Mouse (Mus musculus): ENCODE measurements at regions not wholly inside any gene's neighbourhood (a gene's known extent, or its start where the extent isn't known, plus 50 kb on each side); places are given as distances from the start of the nearest gene placed in this dataset.

DNA sequence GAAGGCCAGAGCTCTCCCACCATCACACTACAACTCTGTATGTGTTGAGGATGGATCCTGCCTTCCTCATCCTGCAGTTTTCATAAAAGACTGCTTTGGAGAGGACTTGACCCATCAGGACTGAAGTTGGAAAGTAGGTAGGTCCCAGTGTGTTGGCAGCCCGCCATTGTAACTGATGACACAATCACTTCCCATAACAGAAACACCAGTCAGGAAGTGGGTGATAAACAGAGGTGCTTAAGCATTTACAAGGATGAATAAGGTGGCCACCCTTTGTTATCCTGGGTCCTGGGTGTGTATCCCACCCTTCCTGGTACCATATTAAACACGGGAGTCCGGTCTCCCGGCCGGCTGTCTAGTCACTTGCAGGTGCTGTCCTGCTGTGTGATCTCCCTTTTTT lies 118.3 kb downstream of the Snx10 start:
- H3K27me3 ChIP-seq = no peaks in the 10 kb centered on the region
- no peak overlapping the region for H3K27ac ChIP-seq
- H3K4me1 ChIP-seq = no peaks in the 10 kb centered on the region
- no peak overlapping the region for H3K9ac ChIP-seq
- no peak overlapping the region for H3K4me3 ChIP-seq
- 88% methylated on average over 5 of the region's 5 CpGs for WGBS
- no peaks in the 10 kb centered on the region for H3K9me3 ChIP-seq
- ATAC-seq (ENCODE audit: insufficient number of reproducible peaks, insufficient read depth, low FRiP score, low TSS enrichment, low read depth) = no peak
- no peaks in the 10 kb centered on the region for H3K36me3 ChIP-seq
- no peak overlapping the region for H3K4me2 ChIP-seq

DNA sequence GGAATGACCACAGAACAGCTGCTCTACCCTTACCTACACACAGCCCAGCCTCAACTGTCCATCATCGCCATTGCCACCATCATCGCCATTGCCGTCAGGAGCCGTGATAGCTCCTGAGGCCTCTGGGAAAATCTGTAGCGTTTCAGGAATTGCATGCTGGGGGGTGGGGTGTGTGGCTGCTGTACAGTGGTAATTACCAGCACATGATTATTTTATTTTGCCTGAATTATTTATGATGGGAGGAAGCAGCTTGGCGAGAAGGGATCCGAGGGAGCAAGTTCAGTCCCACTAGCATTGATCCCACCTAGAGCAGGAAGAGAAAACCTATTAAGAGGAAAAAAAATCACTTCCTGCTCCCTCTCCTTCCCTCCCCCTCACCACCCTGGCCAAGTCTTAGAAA lies 125.1 kb downstream of the Snx10 start:
- Histone ChIP-seq H3K4me2 (no peak overlapping the region), H3K27me3 (no peaks in the 10 kb centered on the region), H3K9ac (no peak overlapping the region), H3K27ac (no peak overlapping the region), H3K4me1 (no peaks in the 10 kb centered on the region), H3K4me3 (no peak overlapping the region), H3K9me3 (no peaks in the 10 kb centered on the region), H3K36me3 (no peaks in the 10 kb centered on the region)
- 79% methylated on average over 7 of the region's 7 CpGs for WGBS
- no peak for ATAC-seq (ENCODE audit: insufficient number of reproducible peaks, insufficient read depth, low FRiP score, low TSS enrichment, low read depth)

DNA sequence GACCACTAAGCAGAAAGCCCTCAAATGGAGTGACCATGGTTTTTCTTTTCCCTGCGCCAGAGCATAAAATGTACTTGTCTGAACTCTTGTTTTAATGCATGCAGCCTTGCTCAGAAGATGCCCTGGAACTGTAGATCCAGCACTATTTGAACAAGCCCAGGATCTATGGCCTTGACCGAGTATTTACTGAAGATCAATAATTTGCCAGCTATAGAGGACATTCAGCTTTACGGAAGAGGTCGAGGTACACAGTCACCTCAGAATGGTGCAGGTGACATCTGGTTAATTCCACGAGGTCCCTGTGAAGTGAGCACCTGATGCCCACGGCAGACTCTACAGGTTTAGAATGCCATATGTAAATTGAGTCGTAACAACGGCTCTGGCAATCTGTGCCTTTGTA lies 130.1 kb downstream of the Snx10 start:
- H3K9me3 ChIP-seq = peaks cover 4% of the 10 kb centered on the region; the same call in 1 of the 2 replicates
- no peaks in the 10 kb centered on the region for H3K36me3 ChIP-seq
- no peak overlapping the region for H3K4me2 ChIP-seq
- H3K4me1 ChIP-seq = 0 out of 2 replicates have a peak, but pooled peaks cover 3% of the 10 kb centered on the region
- H3K4me3 ChIP-seq = no peak overlapping the region
- H3K27me3 ChIP-seq = no peaks in the 10 kb centered on the region
- no peak for ATAC-seq (ENCODE audit: insufficient number of reproducible peaks, insufficient read depth, low FRiP score, low TSS enrichment, low read depth)
- WGBS = 87% methylated on average over 8 of the region's 8 CpGs
- H3K27ac ChIP-seq = no peak overlapping the region
- H3K9ac ChIP-seq = no peak overlapping the region

GRCm38 (mm10) chr6:51654991-51655390 lies 131.3 kb downstream of the Snx10 start:
- Histone ChIP-seq H3K4me3 (no peak overlapping the region), H3K36me3 (no peaks in the 10 kb centered on the region), H3K27me3 (no peaks in the 10 kb centered on the region), H3K9ac (no peak overlapping the region), H3K27ac (no peak overlapping the region), H3K9me3 (peaks cover 4% of the 10 kb centered on the region; the same call in 1 of the 2 replicates), H3K4me2 (no peak overlapping the region), H3K4me1 (0 out of 2 replicates have a peak, but pooled peaks cover 3% of the 10 kb centered on the region)
- no peak for ATAC-seq (ENCODE audit: insufficient number of reproducible peaks, insufficient read depth, low FRiP score, low TSS enrichment, low read depth)
- 90% methylated on average over 4 of the region's 4 CpGs for WGBS

DNA sequence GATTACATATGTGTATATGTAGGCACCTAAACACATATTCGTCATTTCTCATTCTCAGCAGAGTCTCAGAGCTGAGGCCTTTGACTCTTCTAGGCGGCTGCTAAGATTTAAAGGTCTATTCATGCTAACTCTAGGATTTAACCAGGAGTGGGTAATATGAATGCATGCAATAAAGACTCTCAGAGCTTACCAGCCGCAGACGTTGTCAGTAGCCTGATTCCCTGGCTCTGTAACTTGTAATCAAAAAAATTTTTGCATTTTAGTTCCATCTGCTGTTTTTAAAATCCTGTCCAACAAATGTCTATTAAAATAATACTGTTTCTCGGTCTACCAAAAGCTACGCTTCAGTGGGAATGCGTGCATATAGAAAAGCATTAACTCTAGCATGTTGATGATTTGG lies 132.4 kb downstream of the Snx10 start:
- 0 out of 2 replicates have a peak, but pooled peaks cover 3% of the 10 kb centered on the region for H3K4me1 ChIP-seq

DNA sequence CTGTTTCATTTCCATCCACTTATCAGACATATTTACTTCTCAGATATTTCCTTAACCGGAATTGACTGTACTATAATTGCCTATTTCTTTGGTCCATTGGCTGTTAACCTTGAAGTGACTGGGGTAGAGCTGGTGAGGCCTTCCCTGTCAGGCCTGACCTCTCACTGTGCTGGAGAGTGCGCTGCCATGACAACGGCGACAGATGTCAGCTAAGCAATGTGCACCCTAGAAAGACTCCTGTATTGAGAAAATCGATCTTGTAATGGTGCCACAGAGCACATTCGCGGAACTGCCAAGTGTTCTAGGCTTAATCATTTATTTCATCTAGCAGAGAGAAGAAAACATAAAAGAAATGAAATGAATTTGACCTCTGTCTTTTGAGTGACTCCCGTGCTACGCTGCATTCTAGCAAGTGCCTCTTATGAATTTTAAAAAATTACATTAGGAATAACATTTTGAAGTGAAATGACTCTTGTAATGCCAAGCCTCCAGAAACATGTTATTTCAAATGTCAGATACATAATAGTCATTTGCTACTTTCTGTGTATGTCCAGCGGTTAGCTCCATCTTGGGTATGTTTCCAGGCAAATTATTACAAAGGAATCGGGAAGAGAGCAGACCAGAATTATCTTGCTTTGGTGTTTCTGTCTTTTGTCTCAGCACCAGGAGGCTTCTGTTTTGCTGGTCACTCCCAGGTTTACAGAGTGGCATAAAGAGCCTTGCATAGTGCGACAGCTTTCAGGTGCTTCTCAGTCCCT lies 133.4 kb downstream of the Snx10 start:
- ATAC-seq (ENCODE audit: insufficient number of reproducible peaks, insufficient read depth, low FRiP score, low TSS enrichment, low read depth) = no peak
- H3K4me2 ChIP-seq = no peak overlapping the region
- WGBS = 72% methylated on average over 12 of the region's 12 CpGs

More for the DNA sequence above, 132.4 kb downstream of the Snx10 start:
- Histone ChIP-seq H3K9ac (no peak overlapping the region), H3K9me3 (peaks cover 4% of the 10 kb centered on the region; the same call in 1 of the 2 replicates), H3K27ac (no peak overlapping the region), H3K4me2 (no peak overlapping the region), H3K36me3 (no peaks in the 10 kb centered on the region), H3K27me3 (no peaks in the 10 kb centered on the region), H3K4me3 (no peak overlapping the region)
- WGBS = 80% methylated on average over 7 of the region's 7 CpGs
- no peak for ATAC-seq (ENCODE audit: insufficient number of reproducible peaks, insufficient read depth, low FRiP score, low TSS enrichment, low read depth)

GRCm38 (mm10) chr6:51658360-51658759 lies 134.7 kb downstream of the Snx10 start:
- Histone ChIP-seq H3K27ac (no peak overlapping the region), H3K9me3 (peaks cover 4% of the 10 kb centered on the region; the same call in 1 of the 2 replicates), H3K9ac (no peak overlapping the region), H3K4me1 (0 out of 2 replicates have a peak, but pooled peaks cover 3% of the 10 kb centered on the region), H3K4me2 (no peak overlapping the region), H3K4me3 (no peak overlapping the region), H3K36me3 (no peaks in the 10 kb centered on the region), H3K27me3 (no peaks in the 10 kb centered on the region)
- ATAC-seq (ENCODE audit: insufficient number of reproducible peaks, insufficient read depth, low FRiP score, low TSS enrichment, low read depth) = no peak
- WGBS = 27% methylated on average over 8 of the region's 8 CpGs

More for the DNA sequence above, 133.4 kb downstream of the Snx10 start:
- Histone ChIP-seq H3K4me3 (no peak overlapping the region), H3K9ac (no peak overlapping the region), H3K4me1 (0 out of 2 replicates have a peak, but pooled peaks cover 3% of the 10 kb centered on the region), H3K27ac (no peak overlapping the region), H3K36me3 (no peaks in the 10 kb centered on the region), H3K27me3 (no peaks in the 10 kb centered on the region), H3K9me3 (peaks cover 4% of the 10 kb centered on the region; the same call in 1 of the 2 replicates)

- H3K4me3 ChIP-seq = no peak overlapping the region
- H3K27me3 ChIP-seq = no peaks in the 10 kb centered on the region
- H3K4me1 ChIP-seq = no peaks in the 10 kb centered on the region
- no peak overlapping the region for H3K9ac ChIP-seq
- no peak overlapping the region for H3K4me2 ChIP-seq
- 0 out of 2 replicates have a peak, but pooled peaks cover 11% of the 10 kb centered on the region for H3K9me3 ChIP-seq
- ATAC-seq (ENCODE audit: insufficient number of reproducible peaks, insufficient read depth, low FRiP score, low TSS enrichment, low read depth) = no peak
- H3K27ac ChIP-seq = no peak overlapping the region
- 85% methylated on average over 3 of the region's 3 CpGs for WGBS
- no peaks in the 10 kb centered on the region for H3K36me3 ChIP-seq
These were observed 139.5 kb downstream of the Snx10 start for GRCm38 (mm10) chr6:51663178-51663577.

- H3K4me3 ChIP-seq = no peak overlapping the region
- no peaks in the 10 kb centered on the region for H3K27me3 ChIP-seq
- 86% methylated on average over 5 of the region's 5 CpGs for WGBS
- H3K4me1 ChIP-seq = no peaks in the 10 kb centered on the region
- no peak overlapping the region for H3K4me2 ChIP-seq
- no peak for ATAC-seq (ENCODE audit: insufficient number of reproducible peaks, insufficient read depth, low FRiP score, low TSS enrichment, low read depth)
- H3K9me3 ChIP-seq = 0 out of 2 replicates have a peak, but pooled peaks cover 11% of the 10 kb centered on the region
- no peak overlapping the region for H3K27ac ChIP-seq
- H3K9ac ChIP-seq = no peak overlapping the region
- no peaks in the 10 kb centered on the region for H3K36me3 ChIP-seq
These were observed 140.3 kb downstream of the Snx10 start for GRCm38 (mm10) chr6:51664049-51664448.

DNA sequence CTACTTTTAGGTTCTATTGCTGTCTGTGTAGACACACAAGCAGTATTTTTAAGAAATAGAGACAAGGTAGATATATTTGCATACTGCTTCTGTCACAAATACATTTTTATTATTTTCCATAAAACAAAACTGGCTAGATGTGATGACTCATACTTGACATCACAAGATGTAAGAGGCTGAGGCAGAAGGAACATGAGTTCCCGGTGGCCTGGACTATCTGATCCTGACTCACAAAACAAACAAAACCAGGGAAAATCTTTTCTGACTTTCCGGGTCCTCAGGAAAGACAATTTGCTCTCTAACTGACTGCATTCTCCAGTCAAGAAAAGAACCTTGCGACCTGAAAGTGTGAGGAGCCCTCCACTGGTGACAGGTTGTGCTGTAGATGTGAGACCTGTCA lies 143.3 kb downstream of the Snx10 start:
- Histone ChIP-seq H3K4me3 (no peak overlapping the region), H3K9me3 (0 out of 2 replicates have a peak, but pooled peaks cover 11% of the 10 kb centered on the region), H3K4me2 (no peak overlapping the region), H3K27me3 (no peaks in the 10 kb centered on the region), H3K4me1 (no peaks in the 10 kb centered on the region), H3K36me3 (no peaks in the 10 kb centered on the region), H3K27ac (no peak overlapping the region), H3K9ac (no peak overlapping the region)
- no peak for ATAC-seq (ENCODE audit: insufficient number of reproducible peaks, insufficient read depth, low FRiP score, low TSS enrichment, low read depth)
- 81% methylated on average over 3 of the region's 3 CpGs for whole genome bisulfite sequencing

DNA sequence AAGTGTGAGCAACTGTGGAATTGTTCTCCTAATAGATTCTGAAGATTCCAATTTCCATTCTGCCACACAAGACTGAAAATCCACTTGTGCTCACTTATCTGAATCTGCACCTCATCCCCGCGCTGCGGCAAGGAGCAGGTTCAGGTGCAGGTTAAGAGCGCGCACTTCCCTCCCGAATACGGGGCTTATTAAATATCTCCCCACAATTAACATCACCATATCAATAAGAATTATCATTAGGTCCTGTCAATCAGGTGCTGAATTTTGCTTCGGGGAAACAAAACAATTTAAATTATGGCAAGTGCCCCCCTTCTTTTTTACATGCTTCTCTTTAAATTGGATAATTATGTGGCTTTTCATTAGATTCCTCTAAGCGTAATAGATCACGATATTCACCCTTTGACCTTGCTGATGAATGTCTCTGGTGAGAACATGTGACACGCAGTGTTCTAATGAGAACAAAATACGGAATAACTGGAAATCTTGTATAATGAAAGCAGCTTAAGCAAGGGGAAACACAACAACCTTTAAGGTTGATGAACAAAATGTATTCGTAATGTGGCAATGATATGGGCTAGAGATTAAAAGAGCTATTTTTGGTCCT lies 151.7 kb downstream of the Snx10 start:
- WGBS = 69% methylated on average over 13 of the region's 13 CpGs
- Histone ChIP-seq H3K9me3 (no peaks in the 10 kb centered on the region), H3K36me3 (no peaks in the 10 kb centered on the region), H3K4me1 (no peaks in the 10 kb centered on the region), H3K4me3 (no peak overlapping the region), H3K27ac (no peak overlapping the region), H3K9ac (no peak overlapping the region), H3K4me2 (no peak overlapping the region), H3K27me3 (no peaks in the 10 kb centered on the region)
- ATAC-seq (ENCODE audit: insufficient number of reproducible peaks, insufficient read depth, low FRiP score, low TSS enrichment, low read depth) = no peak
